Mouse (Mus musculus) thymus, postnatal 4 days (tissue): ENCODE data around the gene Axin2.

Experiments used
- DNase-seq: peaks from one replicate; pipeline ENCODE4 v3.0.0; 2021

Gene Axin2

DNA sequence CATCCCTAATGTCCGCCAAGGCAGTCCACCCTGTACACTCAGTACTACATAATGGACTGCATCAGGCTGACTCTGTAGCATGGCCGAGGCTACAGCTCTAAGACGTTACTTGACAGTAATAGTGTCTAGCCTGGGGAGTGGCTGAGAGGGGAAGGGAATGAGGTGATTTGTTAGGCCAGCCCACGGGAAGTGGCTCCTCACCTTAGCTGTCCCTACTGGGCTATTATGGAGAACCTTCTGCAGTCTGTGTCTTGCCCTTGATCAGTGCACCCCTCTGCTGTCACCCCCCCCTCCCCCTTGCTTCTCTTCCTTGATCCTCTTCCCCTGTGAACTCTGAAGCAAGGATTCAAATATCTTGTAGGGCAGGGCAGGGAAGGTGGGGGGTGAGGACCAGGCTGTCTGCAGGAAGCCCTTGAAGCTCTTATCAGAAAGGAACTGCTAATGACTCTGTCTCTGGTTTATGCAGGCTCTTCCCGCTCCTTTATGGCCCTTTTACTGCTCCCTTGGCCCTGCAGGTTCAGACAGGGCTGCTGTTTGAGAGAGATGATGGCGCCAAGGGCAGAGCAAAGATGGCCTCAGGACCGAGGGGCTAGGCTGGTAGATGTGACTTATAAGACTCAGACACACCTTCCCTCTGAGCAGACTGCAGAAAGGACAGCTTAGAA lies 13.4 kb upstream of the Axin2 start:
- DNase-seq: no peak

- DNase-seq: no peak
Observed at GRCm38 (mm10) chr11:108909396-108910195, 10.6 kb upstream of the Axin2 start.

DNA sequence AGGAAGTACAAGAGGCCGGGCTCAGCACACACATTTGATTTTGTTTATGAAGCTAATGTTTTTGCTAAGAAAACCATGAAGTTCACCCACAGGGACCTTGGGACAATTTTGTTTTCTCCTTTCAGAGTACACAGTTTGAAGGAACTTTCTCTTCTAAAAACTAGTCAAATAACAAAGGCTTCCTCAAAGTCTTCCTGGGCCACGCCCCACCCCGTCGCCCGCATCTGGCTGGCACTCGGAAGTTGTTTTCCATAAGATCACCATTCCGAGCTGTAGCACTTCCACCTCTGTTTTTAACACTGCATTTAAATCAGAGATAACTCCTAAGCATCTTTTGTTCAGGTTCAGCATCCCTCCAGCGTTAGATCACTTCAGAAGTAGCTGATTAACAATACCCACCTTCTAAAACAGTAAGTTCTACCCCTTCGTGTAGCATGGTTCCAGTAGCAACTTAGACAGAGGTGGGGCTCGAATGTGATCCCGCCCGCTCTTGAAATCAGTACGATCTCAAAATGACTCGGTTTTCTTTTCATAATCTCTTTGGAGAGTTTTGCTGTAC lies 9.7 kb upstream of the Axin2 start:
- peak; percentile 45 for DNase-seq

- DNase-seq: peak; percentile 83
Observed at GRCm38 (mm10) chr11:108910903-108911302, 9.2 kb upstream of the Axin2 start.

GRCm38 (mm10) chr11:108912174-108912573 lies 8.0 kb upstream of the Axin2 start:
- no peak for DNase-seq

DNA sequence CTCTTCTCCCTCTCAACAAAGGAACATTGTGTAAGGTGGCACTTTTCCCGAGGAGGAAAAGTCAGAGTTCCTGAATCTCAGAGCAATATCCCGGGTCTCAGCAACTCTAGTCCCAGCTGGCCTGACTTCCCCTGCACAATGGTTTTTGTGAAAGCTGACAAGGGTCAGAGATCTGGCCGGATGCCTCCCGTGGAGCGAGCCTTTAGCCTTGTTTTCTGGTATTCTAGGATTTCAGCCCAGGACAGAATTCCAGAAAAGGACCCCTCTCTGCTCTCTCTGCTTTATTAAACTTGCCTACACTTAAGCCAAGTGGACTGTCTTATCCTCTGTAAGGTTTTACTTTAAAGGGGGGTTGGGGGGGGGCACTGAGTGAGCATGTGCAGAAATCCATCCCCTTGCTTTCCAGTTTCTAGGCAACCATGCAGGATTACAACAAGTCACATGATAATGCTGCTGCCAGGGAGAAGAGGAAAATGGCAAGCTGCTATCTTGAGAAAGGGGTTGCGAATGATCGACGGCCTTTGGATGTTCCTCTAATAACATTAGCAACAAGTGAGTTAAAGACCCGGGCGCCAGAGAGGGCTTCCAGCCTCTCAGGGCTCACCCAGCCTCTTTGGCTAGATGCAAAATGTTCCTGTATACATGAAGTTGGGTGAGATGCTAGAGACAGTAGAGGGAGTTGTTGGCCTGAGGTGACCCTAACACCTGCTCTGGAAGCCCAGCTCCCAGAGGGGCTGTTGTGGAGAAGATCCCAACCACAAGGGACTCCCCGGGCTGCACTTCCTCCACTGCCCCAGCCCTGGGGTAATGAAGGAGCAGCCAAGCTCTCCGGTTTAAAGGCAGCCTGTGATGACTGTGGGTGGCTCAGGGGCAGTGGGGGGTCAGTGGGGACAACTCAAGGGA lies 2.5 kb upstream of the Axin2 start:
- no peak for DNase-seq

- DNase-seq: peak; percentile 92
Observed at GRCm38 (mm10) chr11:108920636-108921505, 722 bp downstream of the Axin2 start.

GRCm38 (mm10) chr11:108921506-108922455 lies 1.6 kb downstream of the Axin2 start:
- peak; percentile 62 for DNase-seq

DNA sequence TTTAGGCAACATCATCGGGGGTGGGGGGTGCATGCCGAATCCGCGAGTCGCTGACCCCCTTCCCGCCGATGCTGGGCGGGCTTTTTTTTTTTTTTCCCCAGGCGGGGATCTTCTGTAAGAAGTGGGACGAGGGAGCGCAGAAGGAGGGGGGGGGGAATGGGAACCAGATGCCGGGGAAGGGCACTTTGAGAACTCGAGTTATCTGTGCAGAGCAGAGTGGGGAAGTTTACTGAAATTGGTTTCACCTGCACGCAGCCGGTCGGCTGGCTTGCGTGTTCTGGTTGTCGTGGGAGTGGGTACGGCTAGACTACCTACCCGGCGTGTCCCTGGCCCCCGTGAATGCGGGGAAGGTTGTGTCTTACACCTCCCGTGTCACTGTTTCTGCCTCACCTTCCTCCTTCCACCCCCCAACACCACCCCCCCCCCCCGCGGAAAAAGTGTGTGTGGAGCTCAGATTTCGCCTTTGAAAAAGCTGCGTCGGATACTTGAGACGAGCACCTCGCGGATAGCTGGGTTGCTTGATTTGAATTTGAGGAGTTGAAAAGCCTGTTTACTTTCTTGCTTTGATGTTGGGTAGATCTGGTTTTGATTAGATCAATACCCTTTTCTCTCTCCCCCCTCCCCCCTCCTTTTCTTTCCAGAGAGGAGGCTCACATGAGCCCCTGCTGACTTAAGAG lies 2.5 kb downstream of the Axin2 start:
- DNase-seq: no peak

DNA sequence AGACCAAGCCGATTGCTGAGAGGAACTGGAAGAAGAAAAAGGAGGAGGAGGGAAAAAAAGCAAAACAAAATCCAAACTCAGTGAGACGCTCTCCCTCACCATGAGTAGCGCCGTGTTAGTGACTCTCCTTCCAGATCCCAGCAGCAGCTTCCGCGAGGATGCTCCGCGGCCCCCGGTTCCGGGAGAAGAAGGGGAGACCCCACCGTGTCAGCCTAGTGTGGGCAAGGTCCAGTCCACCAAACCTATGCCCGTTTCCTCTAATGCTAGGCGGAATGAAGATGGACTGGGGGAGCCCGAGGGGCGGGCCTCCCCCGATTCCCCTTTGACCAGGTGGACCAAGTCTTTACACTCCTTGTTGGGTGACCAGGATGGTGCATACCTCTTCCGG lies 3.0 kb downstream of the Axin2 start:
- DNase-seq: no peak

- DNase-seq: no peak
Observed at GRCm38 (mm10) chr11:108923781-108924180, 3.6 kb downstream of the Axin2 start.

DNA sequence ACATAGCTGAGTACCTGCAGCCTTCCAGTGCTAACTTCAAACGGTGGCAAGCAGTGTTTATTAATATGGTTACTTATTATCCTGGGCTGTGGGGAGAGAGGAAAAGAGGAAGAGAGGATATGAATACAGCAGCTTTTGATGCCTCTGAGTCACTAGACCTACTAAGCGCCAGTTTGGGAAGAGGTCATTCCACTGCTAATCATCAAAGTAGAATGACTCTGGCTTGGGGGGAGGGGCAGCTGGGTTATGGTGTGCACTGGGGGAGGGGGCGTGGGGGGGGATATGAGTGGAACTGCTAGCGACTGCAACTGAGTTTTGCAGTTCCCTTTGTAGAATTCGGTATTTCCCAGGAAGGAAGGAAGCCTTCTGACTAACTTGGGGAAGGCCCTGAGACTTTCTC lies 4.2 kb downstream of the Axin2 start:
- DNase-seq: no peak

DNA sequence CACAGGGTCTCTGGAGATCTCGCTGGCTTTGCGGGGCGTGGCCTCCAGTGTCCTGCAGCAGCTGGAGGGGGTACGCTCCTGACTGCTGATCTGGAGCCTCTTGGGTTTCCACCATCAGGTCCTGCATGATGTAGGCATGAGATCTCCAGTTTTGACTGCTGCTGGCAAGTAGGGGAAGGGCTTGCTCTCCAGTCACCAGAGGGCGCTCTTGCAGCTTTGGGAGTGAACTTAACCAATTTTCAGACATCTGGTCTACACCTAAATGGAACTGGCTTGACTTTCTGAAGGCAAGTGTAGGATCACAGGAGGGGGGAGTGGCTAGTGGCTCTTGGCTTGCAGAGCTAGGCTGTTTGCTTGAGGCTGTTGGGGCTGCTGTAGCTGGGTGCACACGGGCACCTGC lies 5.1 kb downstream of the Axin2 start:
- peak; percentile 95 for DNase-seq

DNA sequence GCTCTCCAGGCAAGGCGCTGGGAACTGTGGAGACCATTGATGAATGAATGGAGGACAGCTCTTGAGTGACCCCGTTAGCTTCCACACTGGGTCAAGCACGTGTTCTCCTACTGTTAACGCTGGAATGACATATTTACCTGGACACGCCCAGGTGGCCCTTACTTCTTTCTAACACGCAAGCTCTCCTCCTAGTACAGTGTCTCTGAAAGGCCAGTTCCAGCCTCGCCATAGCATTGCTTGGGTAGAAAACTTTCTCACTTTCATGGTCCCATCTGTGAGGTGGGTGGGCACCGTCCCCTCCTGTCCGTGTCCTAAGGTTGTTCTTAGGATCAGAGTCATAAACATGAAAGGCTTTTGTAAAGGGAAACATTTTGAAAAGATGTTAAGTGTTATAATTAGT lies 5.7 kb downstream of the Axin2 start:
- no peak for DNase-seq

GRCm38 (mm10) chr11:108926345-108927092 lies 6.4 kb downstream of the Axin2 start:
- DNase-seq: no peak

GRCm38 (mm10) chr11:108927093-108927444 lies 6.9 kb downstream of the Axin2 start:
- no peak for DNase-seq

DNA sequence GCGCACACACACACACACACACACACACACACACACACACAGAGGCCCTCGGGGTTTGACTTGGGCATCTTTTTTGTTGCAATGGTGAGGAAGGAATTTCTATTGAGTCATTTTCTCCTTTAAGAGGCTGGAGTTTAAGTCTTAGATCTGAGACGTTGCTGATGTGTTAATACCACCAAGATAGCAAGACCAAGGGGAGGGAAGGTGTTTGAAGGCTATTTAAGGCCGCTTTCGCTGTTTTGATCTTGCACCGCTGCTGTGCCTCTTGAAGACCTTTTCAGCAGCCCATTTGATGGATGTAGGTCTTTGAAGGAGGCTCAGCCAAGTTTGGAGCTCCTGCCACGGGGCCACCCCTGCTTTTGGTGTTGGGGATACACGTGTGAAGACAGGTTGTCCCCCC lies 7.9 kb downstream of the Axin2 start:
- no peak for DNase-seq

DNA sequence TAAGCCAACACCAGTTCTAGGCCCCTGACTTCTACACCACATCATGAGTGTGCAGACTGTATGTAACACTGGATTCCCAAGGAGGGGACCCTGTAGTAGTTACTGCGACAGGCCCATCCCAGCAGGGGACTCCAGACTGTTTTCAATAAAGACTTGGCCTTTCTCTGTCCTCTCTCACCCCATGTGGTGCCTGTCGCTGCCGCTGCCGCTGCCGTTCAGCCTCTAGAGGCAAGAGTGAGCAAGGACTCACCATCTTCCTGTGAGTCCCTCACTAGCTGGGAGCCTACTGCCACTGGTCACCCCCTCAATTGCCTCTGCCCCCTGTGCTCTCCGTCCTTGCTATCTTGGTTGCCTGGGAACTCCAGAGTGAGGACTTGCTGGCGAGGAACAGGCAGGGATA lies 8.6 kb downstream of the Axin2 start:
- no peak for DNase-seq

DNA sequence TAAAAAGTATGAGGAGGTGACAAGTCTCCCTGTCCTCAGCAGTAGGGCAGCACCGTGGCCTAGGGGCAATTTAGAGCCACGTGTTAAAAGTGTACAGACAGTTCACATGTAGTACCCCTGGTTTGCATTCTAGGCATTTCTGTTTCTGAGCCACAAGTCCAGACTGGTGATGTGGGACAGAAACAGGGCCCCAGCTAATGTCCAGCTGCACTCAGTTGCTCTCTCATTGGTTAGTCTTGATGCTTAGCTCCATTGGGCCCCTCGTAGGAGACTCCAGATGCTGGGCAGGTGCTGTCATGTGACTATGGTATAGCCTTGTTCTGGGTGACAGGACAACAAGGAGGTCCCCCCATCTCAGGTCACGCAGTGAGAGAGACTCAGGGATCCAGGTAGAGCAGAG lies 9.0 kb downstream of the Axin2 start:
- DNase-seq: no peak

DNA sequence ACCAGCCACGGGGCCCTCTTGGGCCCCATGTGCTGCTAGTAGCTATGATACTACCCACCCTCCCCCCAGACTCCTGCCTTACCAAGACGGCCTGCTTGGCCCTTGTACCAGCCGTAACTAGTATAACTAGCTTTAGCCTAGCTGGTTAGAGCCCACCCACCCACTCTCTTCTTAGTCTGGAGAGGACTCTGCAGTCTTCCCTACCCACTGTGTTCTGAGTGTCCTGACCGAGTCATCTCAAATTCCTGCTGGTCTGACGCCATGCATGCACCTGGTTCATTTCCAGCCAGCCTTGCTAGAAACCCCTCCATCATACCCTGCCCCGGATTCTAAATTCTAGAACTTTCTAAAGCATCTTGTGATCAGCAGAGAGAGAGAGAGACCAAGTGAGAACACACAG lies 9.6 kb downstream of the Axin2 start:
- DNase-seq: no peak
